Mouse (Mus musculus): ENCODE data around the gene Tmem41a. TPM values are rescaled to one million over a fixed set of nuclear protein-coding genes. Genes with fewer than 3 reads are reported as not detected.
"Not testable (repeated sequence)": the region's sequence is repeated elsewhere in the genome, so short reads cannot be mapped to it uniquely, and the experiment has no call there.

The Tmem41a gene
- 15.4 TPM for polyA plus RNA-seq (2012; fragmentation: generic; extraction: Trizol)
- long read RNA-seq, experiment 1, transcript Tmem41a-201 (5 exons, 1,360 nt): major isoform, 24 of 30 reads
- long read RNA-seq, experiment 1, transcript Tmem41a-202 (4 exons, 1,184 nt): minor isoform, 5 of 30 reads
- long read RNA-seq, experiment 1, partial matches to known transcripts: 1 of 30 reads
- long read RNA-seq, experiment 1, other reads (novel, unspliced or antisense): 0 of 30 reads
- long read RNA-seq, experiment 2, transcript Tmem41a-201 (5 exons, 1,360 nt): major isoform, 12 of 22 reads
- long read RNA-seq, experiment 2, transcript Tmem41a-202 (4 exons, 1,184 nt): minor isoform, 8 of 22 reads
- long read RNA-seq, experiment 2, partial matches to known transcripts: 0 of 22 reads
- long read RNA-seq, experiment 2, other reads (novel, unspliced or antisense): 2 of 22 reads

DNA sequence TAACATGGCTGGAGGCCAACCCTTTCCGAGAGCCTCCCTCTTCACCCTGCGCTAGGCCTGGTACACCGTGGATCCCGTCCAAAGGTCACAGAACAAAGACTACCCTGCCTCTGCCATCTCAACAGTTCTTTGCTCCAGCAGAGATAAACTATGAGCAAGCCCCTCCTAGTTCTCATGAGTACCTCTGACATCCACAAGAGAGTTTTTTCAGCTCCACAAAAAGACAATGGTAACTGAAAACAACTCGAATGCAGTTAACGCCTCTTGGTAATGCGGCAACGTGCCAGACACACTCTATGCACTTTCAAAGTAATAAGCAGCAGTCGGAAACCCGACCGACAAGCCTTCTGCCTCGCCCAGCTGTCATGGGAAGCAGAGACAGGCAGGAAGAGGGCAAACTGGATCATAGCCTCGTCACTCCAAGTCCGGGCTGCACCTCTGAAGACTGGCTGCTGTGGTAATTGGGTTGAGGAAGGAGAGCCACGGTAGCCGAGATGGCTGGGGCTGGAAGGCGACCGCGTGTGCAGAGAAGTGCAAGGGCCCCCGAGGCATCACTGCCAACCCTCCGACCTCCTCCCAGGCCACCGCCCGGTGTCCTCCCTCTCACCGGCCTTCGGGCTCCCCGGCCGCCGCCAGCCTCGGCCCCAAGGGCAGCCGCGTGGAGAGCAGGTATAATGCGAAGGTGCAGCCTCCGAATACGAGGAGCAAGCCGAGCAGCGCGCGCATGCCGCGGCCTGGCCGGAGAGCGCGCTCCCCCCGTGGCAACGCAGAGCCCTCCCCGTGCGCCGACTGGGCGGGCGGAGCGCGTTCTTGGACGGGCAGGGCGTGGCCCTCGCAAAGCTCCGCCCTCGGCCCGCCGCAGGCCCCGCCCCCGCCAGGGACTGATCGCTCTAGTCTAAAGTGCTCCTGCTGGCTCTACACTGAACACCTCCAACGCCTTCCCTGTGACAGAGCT, at the start of gene Tmem41a:
Gene Tmem41a (minus strand): TSS at position 792 of the 955 bp plus-strand sequence.
- Histone ChIP-seq H3K79me2 (ENCODE audit: control insufficient read depth, insufficient read depth) (peaks cover 16% of the 10 kb centered on the region), H3ac (ENCODE audit: control insufficient read depth, insufficient read length, low read depth) (peak within 1 kb of the TSS; percentile 64), H3K4me3 (ENCODE audit: insufficient read depth, poor library complexity, severe bottlenecking) (peak within 1 kb of the TSS; percentile 50), H3K36me3 (ENCODE audit: control insufficient read depth, insufficient read depth) (no peaks in the 10 kb centered on the region), H3K79me3 (ENCODE audit: low read depth) (no peaks in the 10 kb centered on the region), H3K27me3 (ENCODE audit: control insufficient read depth, insufficient read depth, insufficient read length) (no peaks in the 10 kb centered on the region)
- TF ChIP-seq MAX (IDR thresholded peaks at IDR 0.05) (peak; percentile 76), CEBPB (IDR thresholded peaks at IDR 0.05; ENCODE audit: low read depth) (no peak)

DNA sequence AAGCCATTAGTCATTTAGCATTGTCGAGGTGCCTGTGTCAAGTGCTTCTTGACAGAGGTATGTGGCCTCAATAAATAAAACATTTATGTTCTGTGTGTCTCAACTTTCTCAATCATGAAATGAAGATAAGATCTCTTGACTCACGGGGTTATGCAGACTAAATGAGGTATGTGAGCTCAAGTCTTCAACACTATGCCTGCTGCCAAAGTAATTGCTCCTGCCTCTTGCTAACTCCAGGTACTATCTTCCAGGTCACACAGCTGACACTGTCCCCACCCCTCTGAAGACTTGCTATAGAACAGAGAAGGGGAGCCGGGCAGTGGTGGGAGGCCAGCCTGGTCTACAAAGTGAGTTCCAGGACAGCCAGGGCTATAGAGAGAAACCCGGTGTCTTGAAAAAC, 49.0 kb upstream of the Tmem41a start:
- Histone ChIP-seq H3ac (ENCODE audit: control insufficient read depth, insufficient read length, low read depth) (no peak overlapping the region), H3K79me2 (ENCODE audit: control insufficient read depth, insufficient read depth) (no peaks in the 10 kb centered on the region), H3K36me3 (ENCODE audit: control insufficient read depth, insufficient read depth) (no peaks in the 10 kb centered on the region), H3K4me3 (ENCODE audit: insufficient read depth, poor library complexity, severe bottlenecking) (no peak overlapping the region), H3K79me3 (ENCODE audit: low read depth) (no peaks in the 10 kb centered on the region), H3K27me3 (ENCODE audit: control insufficient read depth, insufficient read depth, insufficient read length) (no peaks in the 10 kb centered on the region)
- no peak for TF ChIP-seq CTCF (IDR thresholded peaks at IDR 0.05; ENCODE audit: control insufficient read depth, insufficient read depth, insufficient read length)
- no peak for TF ChIP-seq USF1 (IDR thresholded peaks at IDR 0.05; ENCODE audit: low read depth)
- no peak for TF ChIP-seq FOSL1 (IDR thresholded peaks at IDR 0.05; ENCODE audit: insufficient read depth, low read length, poor library complexity, severe bottlenecking)
- TF ChIP-seq MYOG (IDR thresholded peaks at IDR 0.05; ENCODE audit: control insufficient read depth, extremely low read depth, insufficient read length): no peak
- TF ChIP-seq CEBPB (IDR thresholded peaks at IDR 0.05; ENCODE audit: low read depth): no peak
- TF ChIP-seq MYOD1 (IDR thresholded peaks at IDR 0.05; ENCODE audit: control insufficient read depth, insufficient read length, low read depth): no peak
- no peak for TF ChIP-seq MAX (IDR thresholded peaks at IDR 0.05)

DNA sequence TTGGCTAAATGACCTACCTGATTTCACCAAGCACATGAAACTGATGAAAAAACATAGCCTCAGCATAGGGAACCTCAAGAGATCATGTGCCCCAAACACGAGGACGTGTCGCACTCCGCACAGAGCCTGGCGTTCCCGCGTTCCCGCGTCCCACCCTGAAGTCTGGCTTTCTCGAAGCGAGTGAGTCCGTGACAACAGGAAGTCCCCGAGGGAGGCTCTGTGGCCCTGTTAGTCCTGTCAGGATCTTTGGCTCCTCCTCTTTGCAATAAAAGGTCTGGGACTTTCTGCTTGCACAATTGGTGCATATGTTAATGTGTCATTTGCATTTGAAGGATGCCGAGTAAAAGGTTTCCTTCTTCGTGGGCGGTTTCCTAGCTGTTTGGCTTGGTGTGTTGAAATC, 48.0 kb upstream of the Tmem41a start, which contains the start of gene Liph:
Gene Liph (minus strand): TSS at position 360 of the 400 bp plus-strand sequence.
- no peak within 1 kb of the TSS for H3ac ChIP-seq (ENCODE audit: control insufficient read depth, insufficient read length, low read depth)
- H3K4me3 ChIP-seq (ENCODE audit: insufficient read depth, poor library complexity, severe bottlenecking): no peak within 1 kb of the TSS
- no peaks in the 10 kb centered on the region for H3K79me3 ChIP-seq (ENCODE audit: low read depth)
- no peaks in the 10 kb centered on the region for H3K27me3 ChIP-seq (ENCODE audit: control insufficient read depth, insufficient read depth, insufficient read length)
- no peaks in the 10 kb centered on the region for H3K79me2 ChIP-seq (ENCODE audit: control insufficient read depth, insufficient read depth)
- TF ChIP-seq CTCF (IDR thresholded peaks at IDR 0.05; ENCODE audit: control insufficient read depth, insufficient read depth, insufficient read length) (no peak), MYOD1 (IDR thresholded peaks at IDR 0.05; ENCODE audit: control insufficient read depth, insufficient read length, low read depth) (no peak), CEBPB (IDR thresholded peaks at IDR 0.05; ENCODE audit: low read depth) (no peak), MYOG (IDR thresholded peaks at IDR 0.05; ENCODE audit: control insufficient read depth, extremely low read depth, insufficient read length) (no peak), MAX (IDR thresholded peaks at IDR 0.05) (no peak), FOSL1 (IDR thresholded peaks at IDR 0.05; ENCODE audit: insufficient read depth, low read length, poor library complexity, severe bottlenecking) (no peak), USF1 (IDR thresholded peaks at IDR 0.05; ENCODE audit: low read depth) (no peak)
- no peaks in the 10 kb centered on the region for H3K36me3 ChIP-seq (ENCODE audit: control insufficient read depth, insufficient read depth)

DNA sequence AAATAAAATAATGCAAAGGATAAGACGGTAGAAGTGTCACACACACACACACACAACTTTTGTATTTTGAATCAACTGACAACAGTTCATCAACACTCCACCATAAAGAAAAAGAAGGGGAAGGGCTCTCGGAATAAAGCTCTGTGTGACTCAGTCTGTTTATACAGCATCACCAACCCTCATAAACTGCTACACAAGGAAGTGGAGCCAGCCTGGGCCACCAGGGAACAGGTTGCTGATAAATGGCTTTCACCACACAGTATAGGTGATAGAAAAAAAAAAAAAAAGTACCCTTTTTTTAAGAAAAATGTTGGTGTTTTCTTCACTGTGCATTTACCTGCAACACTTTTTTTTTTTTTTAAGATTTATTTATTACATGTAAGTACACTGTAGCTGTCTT, 44.4 kb upstream of the Tmem41a start:
- Histone ChIP-seq H3K79me2 (ENCODE audit: control insufficient read depth, insufficient read depth) (no peaks in the 10 kb centered on the region), H3K36me3 (ENCODE audit: control insufficient read depth, insufficient read depth) (no peaks in the 10 kb centered on the region), H3K79me3 (ENCODE audit: low read depth) (no peaks in the 10 kb centered on the region), H3K27me3 (ENCODE audit: control insufficient read depth, insufficient read depth, insufficient read length) (no peaks in the 10 kb centered on the region), H3K4me3 (ENCODE audit: insufficient read depth, poor library complexity, severe bottlenecking) (no peak overlapping the region), H3ac (ENCODE audit: control insufficient read depth, insufficient read length, low read depth) (no peak overlapping the region)
- no peak for TF ChIP-seq USF1 (IDR thresholded peaks at IDR 0.05; ENCODE audit: low read depth)
- TF ChIP-seq CTCF (IDR thresholded peaks at IDR 0.05; ENCODE audit: control insufficient read depth, insufficient read depth, insufficient read length): no peak
- TF ChIP-seq MYOD1 (IDR thresholded peaks at IDR 0.05; ENCODE audit: control insufficient read depth, insufficient read length, low read depth): no peak
- no peak for TF ChIP-seq MYOG (IDR thresholded peaks at IDR 0.05; ENCODE audit: control insufficient read depth, extremely low read depth, insufficient read length)

DNA sequence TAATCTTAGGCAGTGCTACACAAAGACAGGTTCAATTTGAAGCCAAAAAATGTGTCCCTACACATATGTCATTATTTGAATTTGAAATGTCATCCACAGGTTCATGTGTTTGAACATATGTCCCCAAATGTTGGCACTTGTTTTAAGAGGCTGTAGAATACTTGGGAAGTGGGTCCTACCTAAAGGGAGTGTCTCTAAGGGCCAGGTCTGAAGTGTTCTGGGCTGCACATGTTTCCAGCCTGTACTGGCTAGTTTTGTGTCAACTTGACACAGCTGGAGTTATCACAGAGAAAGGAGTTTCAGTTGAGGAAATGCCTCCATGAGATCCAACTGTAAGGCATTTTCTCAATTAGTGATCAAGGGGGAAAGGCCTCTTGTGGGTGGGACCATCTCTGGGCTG, 43.5 kb upstream of the Tmem41a start:
- H3K27me3 ChIP-seq (ENCODE audit: control insufficient read depth, insufficient read depth, insufficient read length); H3ac ChIP-seq (ENCODE audit: control insufficient read depth, insufficient read length, low read depth); H3K79me3 ChIP-seq (ENCODE audit: low read depth); H3K4me3 ChIP-seq (ENCODE audit: insufficient read depth, poor library complexity, severe bottlenecking); H3K79me2 ChIP-seq (ENCODE audit: control insufficient read depth, insufficient read depth); H3K36me3 ChIP-seq (ENCODE audit: control insufficient read depth, insufficient read depth): not testable (repeated sequence)

DNA sequence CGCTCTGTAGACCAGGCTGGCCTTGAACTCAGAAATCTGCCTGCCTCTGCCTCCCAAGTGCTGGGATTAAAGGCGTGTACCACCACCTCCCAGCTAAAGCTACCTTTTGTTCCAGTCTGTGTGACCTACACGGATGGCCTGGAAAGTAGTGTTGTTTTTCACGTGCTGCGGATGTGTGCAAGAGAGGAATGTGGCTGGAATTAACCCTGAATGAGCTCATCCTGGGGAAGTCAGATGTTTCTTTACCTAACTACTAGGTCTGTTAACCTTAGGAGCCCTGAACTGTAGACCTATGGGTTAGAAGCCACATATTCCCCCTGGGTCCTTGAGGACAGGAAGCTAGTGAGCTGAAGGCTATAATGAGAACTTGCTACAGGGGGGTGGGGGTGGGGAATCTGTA, 40.6 kb upstream of the Tmem41a start:
- no peak for TF ChIP-seq CTCF (IDR thresholded peaks at IDR 0.05; ENCODE audit: control insufficient read depth, insufficient read depth, insufficient read length)
- TF ChIP-seq FOSL1 (IDR thresholded peaks at IDR 0.05; ENCODE audit: insufficient read depth, low read length, poor library complexity, severe bottlenecking): no peak
- no peak for TF ChIP-seq USF1 (IDR thresholded peaks at IDR 0.05; ENCODE audit: low read depth)
- no peak for TF ChIP-seq MYOD1 (IDR thresholded peaks at IDR 0.05; ENCODE audit: control insufficient read depth, insufficient read length, low read depth)
- TF ChIP-seq MYOG (IDR thresholded peaks at IDR 0.05; ENCODE audit: control insufficient read depth, extremely low read depth, insufficient read length): no peak
- TF ChIP-seq MAX (IDR thresholded peaks at IDR 0.05): no peak
- TF ChIP-seq CEBPB (IDR thresholded peaks at IDR 0.05; ENCODE audit: low read depth): no peak
- H3K27me3 ChIP-seq (ENCODE audit: control insufficient read depth, insufficient read depth, insufficient read length): no peaks in the 10 kb centered on the region
- no peak overlapping the region for H3K4me3 ChIP-seq (ENCODE audit: insufficient read depth, poor library complexity, severe bottlenecking)
- H3K79me3 ChIP-seq (ENCODE audit: low read depth): no peaks in the 10 kb centered on the region
- no peaks in the 10 kb centered on the region for H3K36me3 ChIP-seq (ENCODE audit: control insufficient read depth, insufficient read depth)
- no peaks in the 10 kb centered on the region for H3K79me2 ChIP-seq (ENCODE audit: control insufficient read depth, insufficient read depth)
- H3ac ChIP-seq (ENCODE audit: control insufficient read depth, insufficient read length, low read depth): no peak overlapping the region
